Mouse (Mus musculus) thymus, postnatal 4 days (tissue): Measurements from ENCODE around the gene Dlx3.

ENCODE experiments used
- DNase-seq: peaks from one replicate; pipeline ENCODE4 v3.0.0; 2021

The Dlx3 gene

DNA sequence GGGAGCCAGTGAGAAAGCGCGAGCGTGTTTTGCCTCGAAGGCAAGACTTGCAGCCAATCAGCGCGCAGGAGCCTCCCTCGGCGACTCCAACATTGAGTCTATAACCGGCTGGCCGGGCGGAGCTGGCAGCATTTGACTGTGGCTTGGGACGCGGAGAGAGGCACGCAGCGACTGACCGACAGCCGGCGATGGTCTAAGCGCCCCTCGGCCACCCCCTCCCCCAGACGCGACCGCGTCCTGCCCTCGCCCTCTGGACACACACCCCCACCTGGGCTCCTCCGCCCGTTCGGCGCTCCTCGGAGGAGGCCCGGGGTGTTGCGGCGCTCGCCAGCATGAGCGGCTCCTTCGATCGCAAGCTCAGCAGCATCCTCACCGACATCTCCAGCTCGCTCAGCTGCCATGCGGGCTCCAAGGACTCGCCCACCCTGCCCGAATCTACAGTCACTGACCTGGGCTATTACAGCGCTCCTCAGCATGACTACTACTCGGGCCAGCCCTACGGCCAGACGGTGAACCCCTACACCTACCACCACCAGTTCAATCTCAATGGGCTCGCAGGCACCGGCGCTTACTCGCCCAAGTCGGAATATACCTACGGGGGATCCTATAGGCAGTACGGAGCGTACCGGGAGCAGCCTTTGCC is at the start of gene Dlx3:
Dlx3 (plus strand) TSS at position 130 of the 643 bp plus-strand sequence.
- no peak for DNase-seq

- no peak for DNase-seq
These were observed 49.5 kb upstream of the Dlx3 start for GRCm38 (mm10) chr11:95070140-95071107.

DNA sequence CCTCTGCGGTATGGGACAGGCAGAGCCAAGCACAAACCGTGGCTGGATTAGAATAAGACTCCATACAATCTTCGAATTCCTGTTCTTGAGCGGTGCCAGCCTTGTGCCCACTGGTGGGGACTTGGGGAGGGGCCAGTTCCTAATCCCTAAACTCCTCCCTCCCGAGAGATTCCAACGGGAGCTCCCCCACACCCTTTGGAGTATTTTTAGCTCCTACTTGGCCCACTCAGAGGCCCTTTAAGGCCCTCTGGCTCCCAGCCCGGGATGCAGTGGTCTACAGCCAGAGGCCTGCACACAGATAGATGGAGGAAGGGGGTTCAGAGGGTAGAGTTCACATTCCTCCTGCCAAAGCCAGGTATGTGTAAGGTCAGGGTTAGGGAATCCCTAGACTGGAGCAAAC is 48.7 kb upstream of the Dlx3 start:
- DNase-seq: no peak

GRCm38 (mm10) chr11:95072136-95072535 is 47.8 kb upstream of the Dlx3 start:
- DNase-seq: no peak

GRCm38 (mm10) chr11:95072804-95073203 is 47.1 kb upstream of the Dlx3 start:
- DNase-seq: no peak

- no peak for DNase-seq
These were observed 46.1 kb upstream of the Dlx3 start for GRCm38 (mm10) chr11:95073835-95074234.

GRCm38 (mm10) chr11:95074694-95075093 is 45.2 kb upstream of the Dlx3 start:
- no peak for DNase-seq

- DNase-seq: no peak
These were observed 44.5 kb upstream of the Dlx3 start for GRCm38 (mm10) chr11:95075197-95076040.

GRCm38 (mm10) chr11:95076041-95076535 is 43.8 kb upstream of the Dlx3 start:
- peak; percentile 86 for DNase-seq

DNA sequence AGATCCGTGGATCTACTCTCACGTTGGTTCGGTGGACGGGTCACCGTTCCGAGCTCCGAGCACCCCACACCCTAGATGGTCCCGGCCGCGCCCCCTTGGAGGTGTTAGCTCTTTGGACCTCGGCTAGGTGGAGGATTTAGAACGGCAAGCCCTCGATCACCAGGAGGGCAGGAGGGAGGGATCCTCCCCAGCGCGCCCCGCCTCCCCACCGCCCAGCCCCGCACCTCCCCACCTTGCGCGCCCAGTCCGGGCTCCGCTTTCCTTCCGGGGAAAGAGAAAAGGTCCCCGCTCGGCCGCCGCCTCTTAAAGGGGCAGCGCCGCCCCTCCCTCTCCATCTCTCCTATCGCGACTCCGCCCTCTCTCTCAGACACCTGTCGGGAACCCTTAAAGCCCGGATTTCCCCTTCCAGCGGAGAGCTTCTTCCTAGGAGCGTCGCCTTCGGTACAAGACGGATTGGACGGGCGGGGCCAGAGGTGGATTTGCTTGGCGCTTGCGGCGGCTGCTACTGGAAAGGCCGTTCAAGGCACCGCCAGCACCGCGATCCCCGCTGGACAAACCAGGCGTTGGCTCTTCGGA is 43.3 kb upstream of the Dlx3 start, which contains the start of gene Itga3:
Itga3 (minus strand) TSS at position 266 of the 576 bp plus-strand sequence.
- DNase-seq: peak; percentile 68

DNA sequence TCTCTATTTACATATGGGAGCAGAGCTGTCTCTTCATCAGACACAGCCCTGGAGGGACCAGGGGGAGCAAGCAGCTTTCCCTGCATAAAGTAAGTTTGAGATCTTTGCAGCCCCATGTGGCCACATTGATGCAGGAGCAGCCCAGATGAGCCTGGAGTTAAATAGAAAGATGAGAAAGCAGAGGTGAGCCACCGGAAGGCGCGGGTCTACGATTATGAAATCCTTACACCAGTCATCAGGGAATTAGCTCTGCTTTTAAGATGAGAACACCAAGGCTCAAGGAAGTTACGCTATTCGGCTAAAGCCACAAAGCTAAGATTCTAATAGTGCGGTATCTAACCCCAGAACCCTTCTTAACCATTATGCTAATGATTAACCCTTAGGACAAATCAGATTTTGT is 42.0 kb upstream of the Dlx3 start:
- no peak for DNase-seq

GRCm38 (mm10) chr11:95079256-95079875 is 40.6 kb upstream of the Dlx3 start:
- no peak for DNase-seq

GRCm38 (mm10) chr11:95080783-95081182 is 39.1 kb upstream of the Dlx3 start:
- no peak for DNase-seq

DNA sequence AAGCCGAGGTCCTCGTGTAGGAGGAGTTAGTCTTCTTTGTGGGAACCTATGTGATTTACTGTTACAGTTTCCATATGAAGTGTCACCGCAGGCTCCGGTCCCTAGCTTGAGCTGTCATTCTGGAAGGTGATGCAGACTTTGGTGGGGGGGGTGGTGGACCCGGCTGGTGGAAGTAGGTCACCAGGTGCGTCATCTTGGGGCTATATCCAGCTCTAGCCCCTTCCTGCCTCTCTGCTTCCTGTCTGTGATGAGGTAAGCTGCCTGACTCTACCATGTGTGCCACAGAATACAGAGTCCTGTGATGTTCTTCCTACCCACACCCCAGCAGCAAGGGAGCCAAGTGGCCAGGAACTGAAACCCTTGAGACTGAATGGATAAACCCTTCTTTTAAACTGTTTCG is 37.0 kb upstream of the Dlx3 start:
- DNase-seq: peak; percentile 70

GRCm38 (mm10) chr11:95084175-95084574 is 35.7 kb upstream of the Dlx3 start:
- DNase-seq: no peak

DNA sequence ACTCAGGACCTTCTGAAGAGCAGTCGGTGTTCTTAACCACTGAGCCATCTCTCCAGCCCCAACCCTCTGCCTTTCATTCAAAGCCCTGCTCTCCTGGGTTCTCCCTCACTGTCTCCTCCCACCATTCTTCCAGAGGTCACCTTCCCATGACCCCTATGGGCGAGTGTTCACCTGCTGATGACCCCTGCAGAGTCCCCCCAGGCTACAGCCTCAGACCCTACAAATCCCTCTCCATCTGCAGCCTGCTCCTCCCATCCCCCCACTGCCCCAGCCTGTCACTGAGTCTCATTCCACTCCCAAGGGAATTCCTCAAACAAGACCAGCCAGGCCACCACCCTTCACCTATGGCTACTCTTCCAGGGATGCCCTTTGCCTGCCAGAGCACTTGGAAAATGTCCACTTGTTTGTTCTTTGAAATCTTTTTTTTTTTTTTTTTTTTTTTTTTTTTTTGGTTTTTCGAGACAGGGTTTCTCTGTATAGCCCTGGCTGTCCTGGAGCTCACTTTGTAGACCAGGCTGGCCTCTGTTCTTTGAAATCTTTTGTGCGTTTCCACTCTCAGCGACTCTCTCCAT is 35.0 kb upstream of the Dlx3 start:
- DNase-seq: no peak

DNA sequence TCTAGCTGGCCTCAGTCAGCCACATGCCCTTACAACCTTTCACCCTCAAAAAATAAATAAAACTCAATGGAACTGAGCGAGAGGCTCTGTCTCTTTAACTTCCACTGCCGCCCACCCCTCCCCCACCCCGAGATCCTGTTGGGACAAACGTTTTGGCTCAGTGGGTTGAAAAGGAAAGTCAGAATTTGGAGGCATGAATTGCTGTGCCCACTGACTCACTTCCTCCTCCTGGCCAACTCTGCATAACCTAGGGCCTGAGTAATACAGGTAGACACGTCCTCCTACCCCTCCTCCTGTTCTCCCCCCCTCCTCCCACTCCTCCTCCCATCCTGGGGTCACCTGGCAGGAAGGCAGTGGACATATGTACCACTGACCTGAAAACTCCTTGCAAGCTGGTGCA is 34.2 kb upstream of the Dlx3 start:
- no peak for DNase-seq

GRCm38 (mm10) chr11:95086229-95086628 is 33.7 kb upstream of the Dlx3 start:
- DNase-seq: no peak

- no peak for DNase-seq
These were observed 32.4 kb upstream of the Dlx3 start for GRCm38 (mm10) chr11:95087301-95088228.

DNA sequence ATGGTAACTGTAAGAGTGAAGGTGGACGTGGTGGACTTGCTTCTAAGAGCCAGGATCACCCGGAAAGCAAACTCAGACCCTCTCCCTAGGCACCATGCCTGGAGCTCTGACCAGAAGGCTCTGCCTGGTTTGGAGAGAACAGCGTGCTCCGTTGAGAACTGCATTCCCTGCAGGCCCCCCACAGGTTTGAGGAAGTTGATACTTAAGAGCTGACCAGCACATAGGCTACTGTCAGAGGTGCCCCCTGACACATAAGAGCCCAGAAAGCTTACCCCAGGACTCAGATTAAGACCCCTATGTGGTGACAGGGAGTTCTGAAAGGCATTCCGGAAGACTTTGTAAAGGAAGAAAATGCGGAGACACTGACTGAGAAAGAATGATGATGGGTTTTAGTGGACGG is 31.6 kb upstream of the Dlx3 start:
- no peak for DNase-seq
